Mouse (Mus musculus) CH12F3 (cell line): ENCODE results near the gene Dclk3.

Source experiments
- in situ Hi-C: fragments of 300-500 bp; cut with MboI; formaldehyde crosslinking; loops from 2 replicates; pipeline ENCODE4 v1.14.3; 2020; ENCODE audit warnings: low sequenced_read_pairs

Dclk3 gene

GRCm38 (mm10) chr9:111438904-111439835 lies at the start of gene Dclk3:
Gene Dclk3 (plus strand): TSS chr9:111439081.
- in situ Hi-C loops, result no loop called here

- in situ Hi-C loops, result no loop called here
Observed at GRCm38 (mm10) chr9:111390016-111390415, 48.9 kb upstream of the Dclk3 start.

- in situ Hi-C loops, result no loop called here
Observed at GRCm38 (mm10) chr9:111391036-111391435, 47.8 kb upstream of the Dclk3 start.

GRCm38 (mm10) chr9:111391926-111392442 lies 46.9 kb upstream of the Dclk3 start:
- in situ Hi-C loops, result no loop called here

GRCm38 (mm10) chr9:111395265-111395664 lies 43.6 kb upstream of the Dclk3 start:
- in situ Hi-C loops, result no loop called here

GRCm38 (mm10) chr9:111398059-111398458 lies 40.8 kb upstream of the Dclk3 start:
- in situ Hi-C loops, result no loop called here

- in situ Hi-C loops, result no loop called here
Observed at GRCm38 (mm10) chr9:111400089-111400488, 38.8 kb upstream of the Dclk3 start.

- in situ Hi-C loops, result no loop called here
Observed at GRCm38 (mm10) chr9:111403159-111403558, 35.7 kb upstream of the Dclk3 start.

- in situ Hi-C loops, result no loop called here
Observed at GRCm38 (mm10) chr9:111404346-111405079, 34.4 kb upstream of the Dclk3 start.

- in situ Hi-C loops, result no loop called here
Observed at GRCm38 (mm10) chr9:111405080-111405428, 33.8 kb upstream of the Dclk3 start.

GRCm38 (mm10) chr9:111408012-111408411 lies 30.9 kb upstream of the Dclk3 start:
- in situ Hi-C loops, result no loop called here

- in situ Hi-C loops, result no loop called here
Observed at GRCm38 (mm10) chr9:111408427-111408826, 30.5 kb upstream of the Dclk3 start.

- in situ Hi-C loops, result no loop called here
Observed at GRCm38 (mm10) chr9:111412471-111413160, 26.3 kb upstream of the Dclk3 start.

GRCm38 (mm10) chr9:111421862-111422261 lies 17.0 kb upstream of the Dclk3 start:
- in situ Hi-C loops, result no loop called here

GRCm38 (mm10) chr9:111422567-111422966 lies 16.3 kb upstream of the Dclk3 start:
- in situ Hi-C loops, result no loop called here

- in situ Hi-C loops, result no loop called here
Observed at GRCm38 (mm10) chr9:111425113-111425512, 13.8 kb upstream of the Dclk3 start.

- in situ Hi-C loops, result no loop called here
Observed at GRCm38 (mm10) chr9:111425952-111426351, 12.9 kb upstream of the Dclk3 start.

GRCm38 (mm10) chr9:111427891-111428555 lies 10.9 kb upstream of the Dclk3 start:
- in situ Hi-C loops, result no loop called here

GRCm38 (mm10) chr9:111428698-111429362 lies 10.1 kb upstream of the Dclk3 start:
- in situ Hi-C loops, result no loop called here

GRCm38 (mm10) chr9:111429363-111429750 lies 9.5 kb upstream of the Dclk3 start:
- in situ Hi-C loops, result no loop called here
